Mouse (Mus musculus) adrenal gland, postnatal 25 days (tissue): Measurements from ENCODE around the gene Ms4a10. TPM values are rescaled to one million over a fixed set of nuclear protein-coding genes. Genes with fewer than 3 reads are reported as not detected.
A peak's percentile ranks its signal among the peaks of the same experiment; 100 is the strongest.

ENCODE experiments used
- DNase-seq: peaks from one replicate; pipeline ENCODE4 v3.0.0; 2021; ENCODE audit warnings: mixed read lengths
- total RNA-seq: library from RNA; stranded (reverse); gene quantifications from 2 replicates; pipeline ENCODE4 v1.2.3, GENCODE M21; 2021

The Ms4a10 gene
- total RNA-seq, 1 experiment from 2014 or later, result 30.9 TPM

DNA sequence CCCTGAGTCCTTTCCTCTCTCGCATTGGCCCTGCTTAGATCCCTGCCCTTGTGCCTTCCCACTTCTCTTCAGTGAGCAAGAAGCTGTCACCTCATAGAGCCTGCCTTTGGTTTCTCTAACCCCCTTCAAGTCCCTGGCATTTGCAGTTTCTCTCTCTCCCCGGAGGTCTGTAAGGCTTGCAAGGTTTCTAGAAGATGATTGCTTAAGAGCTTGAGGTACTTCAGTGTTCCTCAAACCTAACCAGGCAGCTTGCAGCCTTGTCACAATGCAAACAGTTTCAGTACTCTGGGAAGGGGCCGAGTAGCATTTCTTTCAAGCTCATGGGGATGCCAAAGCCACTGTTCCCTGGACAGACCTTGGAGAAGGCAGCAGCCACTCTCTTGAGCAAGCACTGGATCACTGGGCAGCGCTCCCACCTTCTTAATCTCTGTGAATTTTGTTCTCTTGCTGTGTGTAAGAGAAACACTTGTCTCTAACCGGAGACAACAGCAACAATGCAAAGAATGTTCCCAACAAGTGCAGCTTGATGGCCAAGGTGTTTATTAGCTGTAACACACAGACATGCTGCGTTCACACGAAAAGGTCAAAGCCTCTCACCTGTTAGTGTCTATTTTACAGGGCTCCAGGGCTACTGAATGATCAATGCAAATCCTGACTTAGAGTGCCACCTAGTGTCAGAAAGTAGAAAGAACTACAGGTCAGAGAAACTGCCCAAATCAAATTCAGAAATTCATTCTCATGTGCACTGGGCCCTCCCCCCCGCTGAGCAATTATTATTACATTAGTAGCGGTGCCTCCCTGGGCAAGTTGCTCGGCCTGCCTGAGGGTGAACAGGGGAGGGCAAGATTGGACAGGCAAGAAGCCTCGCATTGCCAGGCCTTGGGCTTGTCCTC lies 15.1 kb downstream of the Ms4a10 start:
- DNase-seq, result no peak

DNA sequence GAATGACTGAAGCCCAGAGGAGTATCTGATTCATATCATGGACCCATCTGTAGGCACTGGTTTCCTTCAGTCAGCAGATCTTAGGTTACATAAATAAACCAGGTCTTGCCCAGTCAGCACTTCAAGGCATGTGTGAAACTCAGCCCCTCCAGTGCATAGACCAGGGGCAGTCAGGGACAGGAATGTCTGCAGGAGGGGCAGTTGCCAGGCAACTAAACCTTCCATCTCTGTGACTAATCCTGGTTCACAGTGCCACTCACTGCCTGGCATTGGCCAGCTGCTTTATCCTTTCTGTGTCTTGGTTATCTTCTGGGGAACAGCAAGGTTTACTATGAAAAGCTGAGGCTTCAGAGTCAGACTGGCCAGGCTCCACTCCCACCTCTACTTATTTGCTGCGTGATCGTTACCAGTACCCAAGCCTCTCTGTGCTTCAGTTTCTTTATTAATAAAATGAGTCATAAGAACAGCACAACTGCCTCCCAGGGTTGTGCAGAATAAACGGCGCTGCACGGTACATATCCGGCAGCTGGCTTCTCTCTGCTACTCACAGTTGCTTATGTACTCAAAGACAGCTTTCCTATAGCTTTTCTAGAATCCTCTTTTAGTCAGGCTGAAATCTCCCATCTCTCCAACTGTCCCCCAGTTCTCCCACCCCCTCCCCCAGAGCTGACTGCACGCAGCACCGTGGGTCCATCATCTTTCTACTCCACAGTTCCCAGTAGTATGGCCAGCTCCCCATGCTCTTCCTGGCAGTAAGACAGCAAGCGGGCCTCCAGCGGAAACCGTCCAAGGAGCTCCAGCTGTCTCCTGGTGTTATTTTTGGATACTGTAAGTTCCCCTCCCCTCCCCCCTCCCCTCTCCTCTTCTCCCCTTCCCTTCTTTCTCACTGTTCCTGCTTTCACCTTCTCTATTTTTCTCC lies 22.2 kb downstream of the Ms4a10 start:
- no peak for DNase-seq

DNA sequence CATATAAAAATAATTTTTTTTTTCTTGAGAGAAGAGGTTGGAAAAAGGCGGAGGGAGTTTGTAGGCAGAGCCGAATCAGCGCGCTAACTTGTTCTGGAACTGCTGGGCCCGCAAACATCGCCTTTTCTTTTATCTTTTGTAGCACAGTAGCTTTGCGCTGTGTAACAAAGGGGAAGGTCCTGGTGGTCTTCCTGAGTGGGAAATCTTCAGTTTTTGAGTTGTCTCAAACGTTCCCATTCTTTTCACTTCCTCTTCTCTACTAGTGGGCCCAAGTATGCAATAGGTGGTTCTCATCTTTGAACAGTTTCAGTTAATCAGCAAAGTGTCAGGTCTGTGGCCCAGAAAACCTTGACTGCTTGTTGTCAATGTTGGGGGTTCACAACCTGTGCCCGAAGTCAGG lies 24.9 kb downstream of the Ms4a10 start:
- DNase-seq, result no peak

DNA sequence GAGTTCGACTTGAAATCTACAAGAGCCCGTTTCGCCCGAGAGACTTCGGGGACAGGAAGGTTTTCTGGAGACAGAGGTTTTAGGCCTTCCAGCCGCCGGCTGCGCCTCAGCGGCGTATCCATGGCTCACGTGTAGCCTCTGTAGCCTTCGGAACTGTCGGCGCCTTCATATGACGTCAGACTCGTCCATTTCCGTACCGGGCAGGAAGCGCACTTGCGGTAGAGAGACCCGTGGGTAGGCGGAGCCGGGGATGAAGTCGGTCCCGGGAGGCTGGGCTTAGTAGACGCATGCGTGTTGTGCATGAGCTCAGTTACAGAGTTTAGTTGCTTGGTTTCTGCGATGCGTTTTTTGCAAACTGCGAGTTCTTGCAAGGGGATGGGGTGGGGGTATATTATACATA lies 25.4 kb downstream of the Ms4a10 start, which contains the start of gene Ccdc86:
Gene Ccdc86, minus strand, starts transcription at position 155 of the 400 bp plus-strand sequence.
- DNase-seq, result peak; percentile 92

DNA sequence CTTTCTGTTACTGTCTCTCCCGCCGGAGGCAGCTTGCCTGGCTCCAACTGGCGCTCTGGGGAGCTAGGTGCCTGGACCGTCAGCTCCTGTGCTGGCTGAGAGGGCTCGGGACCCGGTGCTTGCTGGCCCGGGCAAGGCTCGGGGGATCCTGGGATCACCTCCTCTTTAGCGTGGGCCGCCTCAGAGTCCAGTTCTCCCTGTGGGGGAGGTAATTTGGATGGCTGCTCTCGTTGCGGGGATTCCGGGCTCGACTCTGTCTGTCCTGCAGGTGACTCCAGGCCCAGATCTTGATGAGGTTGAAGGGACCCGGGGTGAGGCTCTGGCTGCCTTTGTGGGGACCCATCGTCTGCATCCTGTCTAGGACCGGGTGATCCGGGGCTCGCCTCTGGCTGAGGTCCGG lies 26.1 kb downstream of the Ms4a10 start:
- DNase-seq, result peak; percentile 15

DNA sequence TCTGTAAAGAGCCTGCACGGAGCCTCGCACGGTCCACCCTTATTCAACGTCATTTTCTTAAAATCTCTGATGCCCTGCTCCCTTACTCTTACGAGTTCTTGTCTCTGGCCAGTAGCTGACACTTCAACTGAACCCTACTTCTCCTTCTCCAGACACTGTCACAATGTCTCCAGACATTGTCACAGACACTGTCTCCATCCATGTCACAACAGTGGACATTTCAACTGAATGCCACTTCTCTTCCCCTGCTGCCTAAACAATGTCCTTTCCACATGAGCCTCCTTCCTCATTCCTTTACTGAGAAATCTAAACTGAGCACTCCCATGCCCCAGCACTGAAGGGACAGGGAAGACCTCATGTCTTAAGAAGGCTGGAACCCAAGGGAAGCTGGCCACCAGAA lies 27.3 kb downstream of the Ms4a10 start:
- no peak for DNase-seq

DNA sequence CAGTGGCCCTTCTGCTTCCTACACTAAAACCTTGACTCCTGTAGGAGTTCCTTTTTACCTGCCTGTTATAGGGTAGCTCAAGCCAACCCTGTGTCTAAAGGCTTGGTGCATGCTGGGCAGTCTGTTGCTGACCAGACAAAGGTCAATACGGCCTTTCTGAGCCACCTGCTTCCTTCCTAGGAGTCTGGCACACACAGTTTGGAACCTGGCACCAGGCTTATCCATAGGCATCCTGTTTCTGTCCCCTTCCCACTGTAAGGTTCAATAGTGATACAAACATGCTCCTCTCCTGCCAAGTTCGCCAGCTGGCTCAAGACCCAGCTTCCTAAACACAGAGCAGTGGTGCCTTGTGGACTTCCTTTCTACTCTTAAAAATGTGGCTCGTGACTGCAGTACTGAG lies 28.0 kb downstream of the Ms4a10 start:
- no peak for DNase-seq

DNA sequence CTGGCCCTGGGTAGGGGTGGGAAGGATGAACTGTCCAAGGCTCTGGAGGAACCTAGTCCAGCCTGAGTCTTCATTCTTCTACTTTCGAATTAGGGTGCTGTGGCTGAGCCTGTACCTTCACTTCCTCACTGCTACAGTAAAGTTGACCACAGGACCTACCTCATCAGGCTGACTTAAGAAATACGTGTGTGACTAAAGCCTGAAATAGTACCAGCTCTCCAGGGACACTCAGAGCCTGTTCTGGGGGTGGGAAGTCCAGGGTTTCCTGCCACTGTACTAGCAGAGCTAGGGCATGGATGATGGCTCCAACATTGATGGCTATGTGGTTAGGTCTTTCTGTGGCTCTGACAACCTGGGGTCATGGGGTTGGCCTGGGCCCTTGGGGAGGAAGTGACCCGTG lies 30.5 kb downstream of the Ms4a10 start:
- DNase-seq, result no peak

DNA sequence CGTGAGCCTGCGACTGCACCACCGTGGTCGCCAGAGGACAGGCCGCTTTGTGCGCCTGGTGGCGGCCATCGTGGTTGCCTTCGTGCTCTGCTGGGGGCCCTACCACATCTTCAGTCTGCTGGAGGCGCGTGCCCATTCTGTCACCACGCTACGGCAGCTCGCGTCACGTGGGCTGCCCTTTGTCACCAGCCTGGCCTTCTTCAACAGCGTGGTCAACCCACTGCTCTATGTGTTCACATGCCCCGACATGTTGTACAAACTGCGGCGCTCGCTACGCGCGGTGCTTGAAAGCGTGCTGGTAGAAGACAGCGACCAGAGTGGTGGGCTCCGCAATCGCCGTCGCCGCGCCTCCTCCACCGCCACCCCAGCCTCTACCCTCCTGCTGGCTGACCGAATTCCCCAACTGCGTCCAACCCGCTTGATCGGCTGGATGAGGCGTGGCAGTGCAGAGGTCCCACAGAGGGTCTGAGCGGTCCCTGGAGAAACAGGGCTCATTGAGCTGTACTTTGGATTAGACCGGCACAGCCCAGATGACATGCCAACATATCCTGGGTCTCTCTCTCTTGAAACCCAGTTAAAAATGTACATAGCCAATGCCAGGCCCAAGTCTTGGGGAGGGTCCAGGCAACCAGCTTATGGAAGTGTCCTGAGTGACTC lies 33.5 kb downstream of the Ms4a10 start:
- peak; percentile 37 for DNase-seq

DNA sequence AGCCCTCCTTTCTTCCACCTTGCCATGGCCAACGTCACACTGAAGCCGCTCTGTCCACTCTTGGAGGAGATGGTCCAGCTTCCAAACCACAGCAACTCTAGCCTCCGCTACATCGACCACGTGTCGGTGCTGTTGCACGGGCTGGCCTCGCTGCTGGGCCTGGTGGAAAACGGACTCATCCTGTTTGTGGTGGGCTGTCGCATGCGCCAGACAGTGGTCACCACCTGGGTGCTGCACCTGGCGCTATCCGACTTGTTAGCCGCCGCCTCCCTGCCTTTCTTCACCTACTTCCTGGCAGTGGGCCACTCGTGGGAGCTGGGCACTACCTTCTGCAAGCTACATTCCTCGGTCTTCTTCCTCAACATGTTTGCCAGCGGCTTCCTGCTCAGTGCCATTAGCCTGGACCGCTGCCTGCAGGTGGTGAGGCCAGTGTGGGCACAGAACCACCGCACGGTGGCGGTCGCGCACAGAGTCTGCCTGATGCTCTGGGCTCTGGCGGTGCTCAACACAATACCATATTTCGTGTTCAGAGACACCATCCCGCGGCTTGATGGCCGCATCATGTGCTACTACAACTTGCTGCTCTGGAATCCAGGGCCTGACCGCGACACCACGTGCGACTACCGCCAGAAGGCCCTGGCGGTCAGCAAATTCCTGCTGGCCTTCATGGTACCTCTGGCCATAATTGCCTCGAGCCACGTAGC lies 34.2 kb downstream of the Ms4a10 start:
- DNase-seq, result peak; percentile 81

DNA sequence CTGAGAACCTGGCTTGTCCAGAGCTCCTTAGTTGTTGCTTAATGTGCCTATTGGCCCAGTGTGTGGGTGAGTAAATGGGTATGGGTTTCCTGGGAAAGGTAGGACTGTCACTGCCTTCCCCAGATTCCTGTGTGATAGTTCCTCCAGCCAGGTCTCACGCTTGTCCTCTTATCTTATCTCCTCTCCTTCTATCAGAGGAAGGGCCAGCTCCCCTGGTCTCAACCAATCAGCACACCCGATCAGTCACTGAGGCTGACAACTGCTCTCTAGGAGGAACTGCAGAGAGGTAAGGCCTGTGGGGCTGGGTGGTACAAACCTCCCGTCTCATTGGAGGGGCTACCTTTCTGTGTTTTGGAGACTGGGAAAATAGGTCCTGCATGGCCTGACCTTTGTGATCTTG lies 35.7 kb downstream of the Ms4a10 start:
- DNase-seq, result no peak

DNA sequence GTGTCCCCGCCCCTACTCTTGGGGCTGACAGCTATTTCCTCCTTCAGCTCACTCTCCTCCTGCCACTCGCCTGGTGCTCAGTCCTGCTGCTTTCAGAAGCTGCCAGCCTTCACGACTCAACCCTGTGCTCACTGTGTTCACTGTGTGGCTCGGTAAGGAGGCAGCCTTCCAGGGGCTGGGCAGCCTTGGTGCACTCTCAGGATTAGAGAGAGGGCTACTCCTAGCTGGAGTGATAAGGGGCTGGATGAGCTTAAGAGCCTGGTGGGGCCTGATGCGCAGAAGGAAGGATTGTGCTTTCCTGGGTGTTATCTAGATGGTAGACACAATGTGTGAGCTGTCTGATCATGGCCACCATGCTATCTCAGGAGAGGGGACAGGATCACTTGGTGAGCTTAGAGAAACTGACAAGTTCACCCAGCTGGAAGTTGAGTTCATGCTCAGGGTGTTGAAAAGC lies 37.3 kb downstream of the Ms4a10 start, which contains the start of gene Ptgdr2:
Gene Ptgdr2, plus strand, starts transcription at position 51 of the 454 bp plus-strand sequence.
- no peak for DNase-seq

DNA sequence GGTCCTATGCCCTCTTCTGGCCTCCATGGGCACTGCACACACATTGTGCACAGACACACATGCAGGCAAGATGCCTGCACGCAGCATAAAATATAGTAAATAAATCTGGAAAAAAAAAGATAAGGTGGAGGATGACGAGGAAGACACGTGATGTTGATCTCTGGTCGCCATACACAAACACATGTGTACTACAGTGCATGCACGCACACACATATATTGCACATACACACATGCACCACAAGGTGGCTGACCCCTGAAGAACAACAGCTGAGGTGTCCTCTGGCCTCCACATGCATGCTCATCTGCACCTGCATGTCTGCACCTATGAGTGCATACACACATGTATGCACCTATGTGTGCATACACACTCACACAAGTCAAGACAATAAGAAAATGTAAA lies 38.4 kb downstream of the Ms4a10 start:
- DNase-seq, result no peak

DNA sequence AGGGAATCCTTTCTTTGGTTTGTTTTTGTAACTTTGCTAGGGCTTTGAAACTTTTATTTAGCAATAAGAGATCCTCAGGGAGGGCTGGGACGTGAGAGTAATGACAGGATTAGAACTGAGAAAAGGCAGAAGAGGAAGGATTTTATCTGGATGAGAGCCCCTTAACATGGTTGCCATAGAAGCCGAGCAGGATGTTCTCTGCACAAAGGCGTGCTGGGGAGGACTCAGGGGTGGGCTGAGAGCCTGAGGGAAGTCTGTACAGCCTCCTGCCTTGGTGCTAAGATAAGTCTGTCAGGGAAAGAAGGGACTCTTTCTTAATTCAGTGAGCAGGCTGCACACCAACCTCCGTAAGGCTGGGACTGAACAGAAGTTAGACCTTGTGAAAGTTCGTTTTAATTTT lies 39.4 kb downstream of the Ms4a10 start:
- no peak for DNase-seq

DNA sequence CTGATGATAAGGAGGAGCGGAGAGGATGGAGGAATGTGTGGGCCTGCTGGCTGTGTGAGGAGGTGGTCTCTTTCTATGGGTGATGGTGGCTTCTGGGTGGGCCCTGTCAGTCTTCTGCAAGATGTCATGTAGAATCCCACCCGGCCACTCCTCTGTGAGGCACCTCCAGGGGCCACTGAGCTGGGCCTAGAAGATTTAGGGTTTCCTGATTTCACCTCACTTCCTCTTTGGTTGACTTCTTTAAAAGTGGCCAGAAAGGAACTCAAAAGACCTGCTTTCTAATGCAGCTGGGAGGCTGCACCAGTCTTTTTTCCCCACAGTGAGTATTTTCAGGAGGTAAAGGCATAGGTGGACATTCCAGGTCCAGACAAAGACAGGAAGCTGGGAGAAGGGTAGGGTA lies 43.8 kb downstream of the Ms4a10 start:
- no peak for DNase-seq

DNA sequence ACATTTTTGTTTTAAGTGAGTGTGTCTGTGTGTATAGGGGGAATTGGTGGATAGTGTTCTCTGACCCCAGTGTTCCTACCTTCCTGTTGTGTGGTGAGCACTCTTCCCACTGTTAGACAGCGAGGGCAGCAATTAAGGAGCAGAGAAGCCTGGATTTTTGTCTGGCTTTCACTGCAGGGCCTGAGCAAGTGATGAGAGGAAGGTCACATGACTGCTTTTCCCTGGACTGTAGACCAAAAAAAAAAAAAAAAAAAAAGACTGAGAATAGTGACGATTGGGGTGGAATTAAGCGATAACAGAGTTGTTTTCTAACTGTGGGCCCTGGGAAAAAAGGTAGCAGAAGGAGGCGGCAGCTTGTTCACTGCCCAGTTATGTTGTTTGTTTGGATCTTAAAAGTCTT lies 47.8 kb downstream of the Ms4a10 start:
- DNase-seq, result no peak

DNA sequence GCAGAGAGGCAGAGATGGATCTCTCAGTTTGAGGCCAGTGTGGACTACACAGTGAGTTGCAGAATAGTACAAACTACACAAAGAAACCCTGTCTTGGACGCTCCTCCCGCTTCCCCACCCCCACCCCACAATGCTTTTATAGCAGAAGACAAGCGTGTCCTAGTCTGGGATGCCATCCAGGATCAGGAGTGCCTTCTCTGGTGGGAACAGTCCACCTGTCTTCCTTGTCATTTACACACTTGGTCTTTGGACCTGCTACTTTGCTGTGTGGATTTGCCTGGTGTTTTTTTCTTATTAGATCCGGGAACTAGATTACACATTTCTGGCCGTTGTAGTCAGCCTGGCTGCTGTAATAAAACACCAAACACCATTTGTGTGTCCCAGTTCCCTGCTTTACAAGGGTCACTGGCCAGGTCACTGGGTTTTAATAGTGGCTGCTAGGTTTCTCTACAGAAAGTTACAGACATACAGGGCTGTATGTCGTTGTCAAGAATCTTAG lies 48.3 kb downstream of the Ms4a10 start:
- DNase-seq, result no peak

DNA sequence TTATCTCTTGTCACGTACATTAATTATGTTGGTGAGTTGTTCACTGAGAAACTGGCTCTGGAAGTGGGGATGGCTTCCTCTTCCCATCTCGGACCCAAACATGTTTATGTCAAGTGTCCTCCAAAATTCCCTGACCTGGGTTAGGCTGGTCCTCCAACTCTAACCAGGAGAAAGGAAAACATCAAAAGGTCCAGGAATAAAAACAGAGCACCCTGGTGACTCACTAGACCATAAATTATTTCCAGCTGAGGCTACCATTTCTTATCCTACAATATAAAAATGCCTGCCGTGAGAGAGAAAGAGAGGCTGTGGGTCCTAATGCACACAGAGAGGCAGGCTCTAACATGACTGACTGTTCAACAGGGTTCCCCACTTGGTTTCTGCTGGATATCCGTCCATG lies 50.2 kb downstream of the Ms4a10 start:
- DNase-seq, result no peak

DNA sequence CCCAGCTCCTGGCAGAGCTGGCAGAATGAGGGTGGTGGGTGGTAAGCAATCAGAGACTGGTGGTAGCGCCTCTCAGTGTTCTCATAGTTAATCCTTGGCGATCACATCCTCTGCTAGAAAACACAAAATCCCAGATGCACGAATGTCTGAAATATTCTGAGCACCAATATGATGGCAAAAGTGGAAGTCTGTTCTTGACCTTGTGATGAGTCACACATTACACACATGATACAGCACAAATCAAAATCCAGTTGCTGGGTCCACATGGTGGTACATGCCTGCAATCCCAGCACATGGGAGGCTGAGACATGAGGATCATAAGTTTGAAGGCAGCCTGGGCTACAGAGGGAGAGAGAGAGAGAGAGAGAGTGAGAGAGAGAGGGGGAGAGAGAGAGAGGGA lies 53.4 kb downstream of the Ms4a10 start:
- DNase-seq, result no peak

DNA sequence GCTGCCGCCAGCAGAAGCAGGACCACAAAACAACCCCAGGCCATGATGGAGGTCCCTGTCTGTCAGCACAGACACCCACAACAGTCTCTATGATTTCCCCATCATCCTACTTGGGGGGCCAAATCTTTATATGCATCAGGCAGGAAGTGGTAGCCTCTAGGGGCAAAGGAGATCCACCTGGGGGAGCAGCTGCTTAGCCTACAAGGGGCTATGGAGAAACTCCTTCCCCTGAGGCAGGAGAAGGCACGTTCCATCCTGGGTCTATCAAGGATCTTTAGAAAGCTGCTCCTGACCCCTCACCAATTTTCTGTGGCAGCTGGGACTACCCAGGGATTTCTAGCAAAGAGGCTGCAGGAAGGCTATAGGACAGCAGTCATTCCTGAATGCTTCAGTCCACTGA lies 53.9 kb downstream of the Ms4a10 start, which contains the start of gene Zp1:
Gene Zp1, minus strand, starts transcription at position 101 of the 400 bp plus-strand sequence.
- DNase-seq, result no peak

DNA sequence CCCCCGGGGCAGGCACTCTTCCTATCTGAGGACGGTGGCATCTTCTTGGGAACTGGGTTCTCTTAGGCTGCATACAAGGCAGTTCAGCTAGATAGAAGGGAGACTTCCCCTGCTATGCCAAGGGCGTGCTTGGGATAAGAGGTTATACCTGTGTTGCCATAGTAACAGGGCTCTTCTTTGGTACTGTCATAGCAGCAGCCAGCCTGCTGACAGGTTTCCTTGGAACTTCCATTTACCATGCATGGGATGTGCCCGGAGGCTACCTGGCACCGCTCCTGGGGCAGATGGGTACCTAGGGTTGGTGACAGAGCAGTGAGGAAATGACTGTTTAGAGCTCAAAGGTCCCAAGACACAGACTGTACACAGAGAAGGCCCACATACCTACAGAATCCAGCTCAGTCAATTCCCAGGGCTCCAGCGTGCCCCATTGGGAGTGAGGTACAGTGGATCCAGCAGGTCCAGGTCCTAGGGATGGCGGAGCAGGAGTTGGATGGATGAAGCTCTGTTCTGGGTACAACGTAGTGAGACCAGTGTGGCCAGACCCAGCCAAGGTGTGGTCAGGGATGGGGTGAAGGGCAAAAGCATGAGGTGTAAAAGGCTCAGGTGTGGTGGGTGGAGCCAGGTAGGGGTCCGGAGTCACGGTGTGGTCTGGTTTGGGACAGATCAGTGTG lies 56.0 kb downstream of the Ms4a10 start:
- no peak for DNase-seq
